Mouse (Mus musculus): ENCODE results near the gene Kcne2. TPM values are rescaled to one million over a fixed set of nuclear protein-coding genes. Genes with fewer than 3 reads are reported as not detected.

Kcne2 gene
- polyA plus RNA-seq, 1 experiment from 2014 or later, result 0.10 TPM

- ATAC-seq, result no peak
- WGBS, result 91% methylated on average over 8 of the region's 8 CpGs
Measured at GRCm38 (mm10) chr16:92321341-92321740, 29.2 kb downstream of the Kcne2 start, which contains the start of gene Fam243. TSS of gene Fam243 (minus strand) at chr16:92321441.

GRCm38 (mm10) chr16:92324309-92325061, 32.3 kb downstream of the Kcne2 start:
- 47% methylated on average over 7 of the region's 7 CpGs for WGBS
- Histone ChIP-seq H3K9me3 (ENCODE audit: control insufficient read depth, low read length) (no peaks in the 10 kb centered on the region), H3K27ac (ENCODE audit: low read length) (no peak overlapping the region), H3K4me3 (ENCODE audit: low read length) (no peak overlapping the region), H3K4me2 (ENCODE audit: low read depth, low read length) (no peak overlapping the region), H3K27me3 (replicated peaks; ENCODE audit: control insufficient read depth, insufficient read depth, low read length) (no peaks in the 10 kb centered on the region), H3K4me1 (ENCODE audit: control insufficient read depth, insufficient read depth, low read length) (no peaks in the 10 kb centered on the region), H3K36me3 (ENCODE audit: control insufficient read depth, insufficient read depth, low read length) (no peaks in the 10 kb centered on the region), H3K9ac (ENCODE audit: low read depth, low read length) (no peak overlapping the region)
- ATAC-seq, result no peak

More at GRCm38 (mm10) chr16:92321341-92321740, 29.2 kb downstream of the Kcne2 start, which contains the start of gene Fam243:
- Histone ChIP-seq H3K27ac (ENCODE audit: low read length) (no peak within 1 kb of the TSS), H3K4me2 (ENCODE audit: low read depth, low read length) (no peak within 1 kb of the TSS), H3K4me3 (ENCODE audit: low read length) (no peak within 1 kb of the TSS), H3K4me1 (ENCODE audit: control insufficient read depth, insufficient read depth, low read length) (0 out of 2 replicates have a peak, but pooled peaks cover 4% of the 10 kb centered on the region), H3K9ac (ENCODE audit: low read depth, low read length) (no peak within 1 kb of the TSS), H3K27me3 (replicated peaks; ENCODE audit: control insufficient read depth, insufficient read depth, low read length) (no peaks in the 10 kb centered on the region), H3K9me3 (ENCODE audit: control insufficient read depth, low read length) (no peaks in the 10 kb centered on the region), H3K36me3 (ENCODE audit: control insufficient read depth, insufficient read depth, low read length) (no peaks in the 10 kb centered on the region)

GRCm38 (mm10) chr16:92325062-92325406, 32.8 kb downstream of the Kcne2 start:
- no peak overlapping the region for H3K4me2 ChIP-seq (ENCODE audit: low read depth, low read length)

GRCm38 (mm10) chr16:92327911-92328310, 35.7 kb downstream of the Kcne2 start:
- Histone ChIP-seq H3K4me3 (ENCODE audit: low read length) (no peak overlapping the region), H3K9me3 (ENCODE audit: control insufficient read depth, low read length) (no peaks in the 10 kb centered on the region), H3K36me3 (ENCODE audit: control insufficient read depth, insufficient read depth, low read length) (no peaks in the 10 kb centered on the region), H3K27me3 (replicated peaks; ENCODE audit: control insufficient read depth, insufficient read depth, low read length) (no peaks in the 10 kb centered on the region), H3K4me1 (ENCODE audit: control insufficient read depth, insufficient read depth, low read length) (no peaks in the 10 kb centered on the region), H3K4me2 (ENCODE audit: low read depth, low read length) (no peak overlapping the region), H3K27ac (ENCODE audit: low read length) (no peak overlapping the region), H3K9ac (ENCODE audit: low read depth, low read length) (no peak overlapping the region)
- WGBS, result 83% methylated on average over 10 of the region's 10 CpGs
- ATAC-seq, result no peak

More at GRCm38 (mm10) chr16:92325062-92325406, 32.8 kb downstream of the Kcne2 start:
- ATAC-seq, result no peak
- Histone ChIP-seq H3K36me3 (ENCODE audit: control insufficient read depth, insufficient read depth, low read length) (no peaks in the 10 kb centered on the region), H3K4me3 (ENCODE audit: low read length) (no peak overlapping the region), H3K27me3 (replicated peaks; ENCODE audit: control insufficient read depth, insufficient read depth, low read length) (no peaks in the 10 kb centered on the region), H3K4me1 (ENCODE audit: control insufficient read depth, insufficient read depth, low read length) (no peaks in the 10 kb centered on the region), H3K9ac (ENCODE audit: low read depth, low read length) (no peak overlapping the region), H3K27ac (ENCODE audit: low read length) (no peak overlapping the region), H3K9me3 (ENCODE audit: control insufficient read depth, low read length) (no peaks in the 10 kb centered on the region)
- WGBS, result 50% methylated on average over 1 of the region's 1 CpGs

GRCm38 (mm10) chr16:92330966-92331365, 38.8 kb downstream of the Kcne2 start:
- Histone ChIP-seq H3K4me2 (ENCODE audit: low read depth, low read length) (no peak overlapping the region), H3K9me3 (ENCODE audit: control insufficient read depth, low read length) (no peaks in the 10 kb centered on the region), H3K27me3 (replicated peaks; ENCODE audit: control insufficient read depth, insufficient read depth, low read length) (no peaks in the 10 kb centered on the region), H3K4me1 (ENCODE audit: control insufficient read depth, insufficient read depth, low read length) (no peaks in the 10 kb centered on the region), H3K9ac (ENCODE audit: low read depth, low read length) (no peak overlapping the region), H3K27ac (ENCODE audit: low read length) (no peak overlapping the region), H3K36me3 (ENCODE audit: control insufficient read depth, insufficient read depth, low read length) (no peaks in the 10 kb centered on the region), H3K4me3 (ENCODE audit: low read length) (no peak overlapping the region)
- 83% methylated on average over 5 of the region's 5 CpGs for WGBS
- no peak for ATAC-seq

GRCm38 (mm10) chr16:92334600-92334999, 42.4 kb downstream of the Kcne2 start:
- no peaks in the 10 kb centered on the region for H3K4me1 ChIP-seq (ENCODE audit: control insufficient read depth, insufficient read depth, low read length)
- H3K36me3 ChIP-seq (ENCODE audit: control insufficient read depth, insufficient read depth, low read length), result no peaks in the 10 kb centered on the region
- no peak overlapping the region for H3K9ac ChIP-seq (ENCODE audit: low read depth, low read length)
- no peak overlapping the region for H3K4me3 ChIP-seq (ENCODE audit: low read length)
- ATAC-seq, result no peak
- no peaks in the 10 kb centered on the region for H3K9me3 ChIP-seq (ENCODE audit: control insufficient read depth, low read length)
- no peak overlapping the region for H3K27ac ChIP-seq (ENCODE audit: low read length)
- WGBS, result 54% methylated on average over 9 of the region's 9 CpGs
- H3K27me3 ChIP-seq (replicated peaks; ENCODE audit: control insufficient read depth, insufficient read depth, low read length), result no peaks in the 10 kb centered on the region
- no peak overlapping the region for H3K4me2 ChIP-seq (ENCODE audit: low read depth, low read length)

GRCm38 (mm10) chr16:92336280-92336679, 44.1 kb downstream of the Kcne2 start:
- no peak overlapping the region for H3K27ac ChIP-seq (ENCODE audit: low read length)
- no peaks in the 10 kb centered on the region for H3K36me3 ChIP-seq (ENCODE audit: control insufficient read depth, insufficient read depth, low read length)
- H3K4me2 ChIP-seq (ENCODE audit: low read depth, low read length), result no peak overlapping the region

GRCm38 (mm10) chr16:92340612-92341511, 48.7 kb downstream of the Kcne2 start:
- H3K27ac ChIP-seq (ENCODE audit: low read length), result no peak overlapping the region
- peak overlapping the region; percentile 54 for H3K4me2 ChIP-seq (ENCODE audit: low read depth, low read length)
- no peaks in the 10 kb centered on the region for H3K27me3 ChIP-seq (replicated peaks; ENCODE audit: control insufficient read depth, insufficient read depth, low read length)
- no peak overlapping the region; the same call in 1 of the 2 replicates for H3K9ac ChIP-seq (ENCODE audit: low read depth, low read length)
- 24% methylated on average over 27 of the region's 27 CpGs for WGBS
- no peaks in the 10 kb centered on the region for H3K9me3 ChIP-seq (ENCODE audit: control insufficient read depth, low read length)
- ATAC-seq, result peak; percentile 75
- peak overlapping the region; percentile 35 for H3K4me3 ChIP-seq (ENCODE audit: low read length)
- H3K4me1 ChIP-seq (ENCODE audit: control insufficient read depth, insufficient read depth, low read length), result peaks cover 6% of the 10 kb centered on the region; the same call in 1 of the 2 replicates
- no peaks in the 10 kb centered on the region for H3K36me3 ChIP-seq (ENCODE audit: control insufficient read depth, insufficient read depth, low read length)

More at GRCm38 (mm10) chr16:92336280-92336679, 44.1 kb downstream of the Kcne2 start:
- H3K4me1 ChIP-seq (ENCODE audit: control insufficient read depth, insufficient read depth, low read length), result 0 out of 2 replicates have a peak, but pooled peaks cover 2% of the 10 kb centered on the region
- H3K4me3 ChIP-seq (ENCODE audit: low read length), result no peak overlapping the region
- WGBS, result 4% methylated on average over 9 of the region's 9 CpGs
- ATAC-seq, result peak; percentile 40
- H3K9me3 ChIP-seq (ENCODE audit: control insufficient read depth, low read length), result no peaks in the 10 kb centered on the region
- H3K27me3 ChIP-seq (replicated peaks; ENCODE audit: control insufficient read depth, insufficient read depth, low read length), result no peaks in the 10 kb centered on the region
- H3K9ac ChIP-seq (ENCODE audit: low read depth, low read length), result no peak overlapping the region

- H3K4me1 ChIP-seq (ENCODE audit: control insufficient read depth, insufficient read depth, low read length), result peaks cover 10% of the 10 kb centered on the region; the same call in 1 of the 2 replicates
- H3K4me2 ChIP-seq (ENCODE audit: low read depth, low read length), result no peak overlapping the region
- H3K9ac ChIP-seq (ENCODE audit: low read depth, low read length), result no peak overlapping the region
- no peak overlapping the region for H3K27ac ChIP-seq (ENCODE audit: low read length)
- ATAC-seq, result peak; percentile 25; the same call in 1 of the 2 replicates
- no peaks in the 10 kb centered on the region for H3K9me3 ChIP-seq (ENCODE audit: control insufficient read depth, low read length)
- no peaks in the 10 kb centered on the region for H3K27me3 ChIP-seq (replicated peaks; ENCODE audit: control insufficient read depth, insufficient read depth, low read length)
- H3K4me3 ChIP-seq (ENCODE audit: low read length), result no peak overlapping the region
- H3K36me3 ChIP-seq (ENCODE audit: control insufficient read depth, insufficient read depth, low read length), result no peaks in the 10 kb centered on the region
- WGBS, result 38% methylated on average over 11 of the region's 11 CpGs
Measured at GRCm38 (mm10) chr16:92345177-92345576, 53.0 kb downstream of the Kcne2 start.
